Mouse (Mus musculus): ENCODE measurements around the gene Olfr785.
"Not testable (repeated sequence)": the region's sequence is repeated elsewhere in the genome, so short reads cannot be mapped to it uniquely, and the experiment has no call there.

Olfr785 gene

DNA sequence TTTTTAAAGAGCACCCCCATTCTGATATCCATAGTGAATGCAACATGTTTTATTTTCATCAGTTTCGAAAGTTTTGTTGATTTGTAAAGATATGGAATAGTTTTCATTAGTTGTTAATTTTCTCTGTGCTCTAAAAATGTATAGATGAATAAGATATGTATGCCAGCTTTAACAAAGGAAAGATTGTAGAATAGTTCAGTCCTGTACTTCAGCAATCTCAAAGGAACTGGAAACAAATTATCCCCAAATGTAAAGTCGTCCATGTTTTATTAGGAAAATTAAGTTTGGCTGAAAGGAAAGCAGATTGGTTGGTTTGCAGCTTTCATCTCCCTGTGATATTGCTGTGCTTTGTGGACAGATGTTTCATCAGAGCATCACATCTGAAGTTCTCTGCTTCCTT, at the start of gene Olfr785:
Gene Olfr785 (plus strand): TSS at position 301 of the 400 bp plus-strand sequence.
- no peak for DNase-seq

GRCm38 (mm10) chr10:129356496-129356895, 48.7 kb upstream of the Olfr785 start:
- DNase-seq, result not testable (repeated sequence)

DNA sequence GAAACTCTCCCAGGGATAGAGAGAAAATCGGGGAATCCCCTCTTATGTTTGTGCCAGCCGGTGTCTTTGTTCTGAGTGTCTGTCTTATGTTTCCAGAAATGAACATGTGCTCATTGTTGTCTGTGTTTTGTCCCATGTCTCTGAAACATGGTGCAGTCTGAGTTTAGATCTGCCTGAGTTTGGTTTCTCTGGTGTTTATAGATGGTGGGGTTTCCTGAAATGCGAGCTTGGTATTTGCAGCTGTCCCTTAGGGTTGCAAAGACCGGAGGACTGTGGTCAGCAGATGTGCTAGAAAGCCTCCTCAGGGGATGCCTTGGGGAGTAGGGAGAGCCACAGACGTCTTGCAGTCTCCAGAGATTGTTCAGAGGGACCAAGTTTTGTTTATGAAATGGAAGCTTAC, 47.9 kb upstream of the Olfr785 start:
- DNase-seq, result no peak

DNA sequence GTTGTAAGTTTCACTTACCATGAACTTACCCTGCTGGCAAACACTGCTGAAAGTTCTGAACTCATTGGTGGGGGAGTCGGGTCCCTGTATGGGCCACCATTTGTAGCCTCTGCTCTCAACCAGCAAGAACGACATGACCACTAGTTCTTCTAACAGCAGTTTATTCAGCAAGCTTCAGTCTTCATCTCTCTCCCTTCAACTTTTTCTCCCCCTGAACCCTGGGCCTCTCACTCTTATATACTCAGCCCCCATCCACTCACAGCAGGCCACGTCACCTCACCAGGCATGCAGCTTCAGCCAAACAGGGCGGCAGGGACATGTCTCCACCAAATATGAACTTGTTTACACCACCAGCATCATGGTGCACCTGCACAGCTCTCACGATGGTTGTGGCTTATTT, 31.2 kb upstream of the Olfr785 start:
- DNase-seq, result not testable (repeated sequence)

DNA sequence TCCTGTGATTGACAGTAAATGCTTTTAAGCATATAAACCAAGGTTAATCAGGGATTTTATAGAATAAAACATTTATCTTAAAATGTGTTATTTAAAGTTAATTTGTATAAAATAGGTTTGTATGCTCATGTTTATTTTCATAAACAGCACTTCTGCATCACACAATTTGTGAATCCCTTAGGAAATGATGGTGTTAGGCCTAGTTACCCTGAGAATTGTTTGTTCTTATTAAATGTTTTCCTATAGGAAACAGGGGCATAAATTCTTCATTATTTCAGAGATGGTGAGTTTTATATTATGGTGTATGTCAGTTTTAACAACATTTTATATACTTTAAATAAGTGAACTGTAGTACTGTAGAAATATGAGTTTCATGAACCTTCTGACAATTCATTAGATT, 21.4 kb upstream of the Olfr785 start, which contains the start of gene Olfr784:
Gene Olfr784 (plus strand): TSS at position 301 of the 400 bp plus-strand sequence.
- no peak for DNase-seq

DNA sequence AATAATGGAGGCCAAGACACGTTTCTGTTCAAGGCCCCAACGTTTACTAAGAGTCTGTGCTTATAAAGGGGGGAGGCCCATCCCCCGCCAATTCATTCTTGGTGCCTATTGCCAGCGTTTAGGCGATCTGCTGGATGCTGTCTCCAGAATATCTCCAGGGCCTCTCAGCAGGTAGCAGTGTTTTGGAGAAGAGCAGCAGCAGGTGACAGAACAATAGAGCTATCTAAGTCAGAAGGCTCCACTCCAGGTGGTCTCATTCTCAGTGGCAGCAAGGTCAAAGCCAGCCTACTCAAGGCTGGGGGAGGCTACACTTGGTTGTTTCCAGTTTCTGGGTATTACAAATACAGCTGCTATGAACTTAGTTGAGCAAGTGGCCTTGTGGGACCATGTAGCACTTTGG, 4.3 kb upstream of the Olfr785 start:
- DNase-seq, result no peak

GRCm38 (mm10) chr10:129427006-129427405, 21.8 kb downstream of the Olfr785 start, which contains the start of gene Olfr786:
Olfr786 (plus strand) TSS chr10:129427306.
- DNase-seq, result no peak
